Comparison of ENCODE assay signal across 20 mouse cellular contexts in the genomic region with DNA sequence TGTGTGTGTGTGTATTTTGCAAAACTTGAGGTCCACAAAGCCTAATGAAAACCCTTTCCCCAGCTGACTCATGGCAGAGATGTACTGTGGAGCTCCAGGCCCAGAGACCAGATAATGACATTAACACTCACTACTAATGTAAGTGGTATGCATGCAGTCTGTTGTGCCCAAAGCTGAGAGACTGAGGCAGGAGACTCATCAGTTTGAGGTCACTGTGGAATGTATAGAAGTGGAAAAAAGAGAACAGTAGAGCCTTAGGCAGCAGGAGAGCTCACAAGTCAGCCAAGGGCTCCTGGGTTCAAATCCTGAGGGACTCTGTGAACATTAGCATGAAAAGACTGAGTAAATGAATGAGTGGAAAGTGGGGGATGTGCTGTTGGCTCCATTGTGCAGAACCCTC. TPM values are rescaled to one million over a fixed set of nuclear protein-coding genes. Genes with fewer than 3 reads are reported as not detected.
DNase-seq lines count a peak whose midpoint lies in the region; ATAC-seq and TF ChIP-seq lines count a peak whose summit lies in the region.
"Had no signal": no experiment of that assay in that cellular context is flagged by ENCODE, and none has a peak within 500 bp of the region (broad histone marks: within the 10 kb centered on the region; RNA-seq: fewer than 3 reads in every experiment).

No protein-coding gene starts in this region.

- H3ac ChIP-seq in C2C12 (ENCODE audit: control insufficient read depth, insufficient read length, low read depth) (no peak overlapping the region), myocyte (ENCODE audit: control insufficient read depth, insufficient read length) (no peak overlapping the region)

- no peak for DNase-seq in gastrocnemius, adult 2 months
- no peak for DNase-seq in gastrocnemius, postnatal 4 days (ENCODE audit: low spot score in 2 of 2)
- peak; percentile 82 for DNase-seq in NIH3T3 (ENCODE audit: low read depth)
- DNase-seq in adrenal gland, postnatal 25 days = no peak
- DNase-seq in cerebellum, adult 2 months = no peak
- DNase-seq: adrenal gland, postnatal 10 days; B cell, adult 2 months; cerebellum, adult 18-20 months; cerebellum, postnatal 36 days; forebrain, postnatal 0 days; gastrocnemius, postnatal 25 days; heart, postnatal 36 days; kidney, adult 11 months had no signal

- ATAC-seq in hindbrain, embryonic 12.5 days (ENCODE audit: low FRiP score) = no peak
- ATAC-seq: forebrain, embryonic 13.5 days; forebrain, postnatal 0 days; hindbrain, postnatal 0 days had no signal

- H3K4me3 ChIP-seq in gastrocnemius, adult 2 months = no peak overlapping the region
- no peak overlapping the region for H3K4me3 ChIP-seq in C2C12 (ENCODE audit: insufficient read depth, poor library complexity, severe bottlenecking)
- H3K4me3 ChIP-seq in myocyte = no peak overlapping the region
- H3K4me3 ChIP-seq in hindbrain, embryonic 12.5 days = no peak overlapping the region
- no peak overlapping the region for H3K4me3 ChIP-seq in cerebellum, adult 2 months (replicated peaks; ENCODE audit: insufficient read depth, low read depth, low read length)
- H3K4me3 ChIP-seq: embryonic facial prominence, embryonic 13.5 days; forebrain, embryonic 13.5 days; heart, embryonic 13.5 days had no signal

- H3K79me2 ChIP-seq in C2C12 (ENCODE audit: control insufficient read depth, insufficient read depth) (peaks cover 28% of the 10 kb centered on the region), myocyte (ENCODE audit: control insufficient read depth, insufficient read depth) (peaks cover 20% of the 10 kb centered on the region)

- H3K9me3 ChIP-seq in hindbrain, embryonic 12.5 days (replicated peaks) = no peaks in the 10 kb centered on the region
- H3K9me3 ChIP-seq: embryonic facial prominence, embryonic 13.5 days; forebrain, embryonic 13.5 days; heart, embryonic 13.5 days had no signal

- H3K36me3 ChIP-seq in C2C12 (ENCODE audit: control insufficient read depth, insufficient read depth) = no peaks in the 10 kb centered on the region
- H3K36me3 ChIP-seq in myocyte (ENCODE audit: control insufficient read depth, insufficient read depth) = no peaks in the 10 kb centered on the region
- no peaks in the 10 kb centered on the region for H3K36me3 ChIP-seq in hindbrain, embryonic 12.5 days
- H3K36me3 ChIP-seq: embryonic facial prominence, embryonic 13.5 days; heart, embryonic 13.5 days had no signal

- 0 out of 2 replicates have a peak overlapping the region, but pooled peaks have one; percentile 8 for H3K27ac ChIP-seq in gastrocnemius, adult 2 months
- no peak overlapping the region for H3K27ac ChIP-seq in hindbrain, embryonic 12.5 days
- H3K27ac ChIP-seq in cerebellum, adult 2 months (ENCODE audit: insufficient read depth, low read length) = no peak overlapping the region
- H3K27ac ChIP-seq: embryonic facial prominence, embryonic 13.5 days; forebrain, embryonic 13.5 days; heart, embryonic 13.5 days; hindbrain, postnatal 0 days had no signal

- intact Hi-C loops in gastrocnemius, adult 2 months (cut with DNase I) = no loop called here

- H3K79me3 ChIP-seq in C2C12 (ENCODE audit: low read depth) = peaks cover 21% of the 10 kb centered on the region

- TF ChIP-seq POLR2A in myocyte (IDR thresholded peaks at IDR 0.05; ENCODE audit: insufficient read length, low read depth) = no peak
- TF ChIP-seq POLR2A in cerebellum, adult 2 months (IDR thresholded peaks at IDR 0.05; ENCODE audit: borderline replicate concordance, insufficient read depth, low read length) = no peak

- H3K27me3 ChIP-seq in C2C12 (ENCODE audit: control insufficient read depth, insufficient read depth, insufficient read length) (no peaks in the 10 kb centered on the region), myocyte (ENCODE audit: control insufficient read depth, insufficient read depth, insufficient read length) (no peaks in the 10 kb centered on the region)
- peaks cover 27% of the 10 kb centered on the region for H3K27me3 ChIP-seq in hindbrain, embryonic 12.5 days
- no peaks in the 10 kb centered on the region for H3K27me3 ChIP-seq in cerebellum, adult 2 months (ENCODE audit: control insufficient read depth, insufficient read depth, low read length)

- peak overlapping the region; percentile 4 for H3K4me2 ChIP-seq in myocyte (ENCODE audit: low read depth)
- no peak overlapping the region for H3K4me2 ChIP-seq in hindbrain, embryonic 12.5 days (replicated peaks)
- H3K4me2 ChIP-seq: embryonic facial prominence, embryonic 13.5 days; forebrain, embryonic 13.5 days; heart, embryonic 13.5 days had no signal

- H3K9ac ChIP-seq in hindbrain, embryonic 12.5 days = no peak overlapping the region
- H3K9ac ChIP-seq: forebrain, embryonic 13.5 days; forebrain, postnatal 0 days; heart, embryonic 13.5 days had no signal

- peaks cover 18% of the 10 kb centered on the region for H3K4me1 ChIP-seq in hindbrain, embryonic 12.5 days
- H3K4me1 ChIP-seq in cerebellum, adult 2 months (ENCODE audit: control insufficient read depth, insufficient read depth, low read length) = peaks cover 6% of the 10 kb centered on the region; the same call in 1 of the 2 replicates

- no peak for TF ChIP-seq CTCF in gastrocnemius, adult 2 months (IDR thresholded peaks at IDR 0.05)
- TF ChIP-seq CTCF in C2C12 (IDR thresholded peaks at IDR 0.05; ENCODE audit: control insufficient read depth, insufficient read depth, insufficient read length) = no peak
- no peak for TF ChIP-seq CTCF in cerebellum, adult 2 months (IDR thresholded peaks at IDR 0.05; ENCODE audit: borderline replicate concordance, insufficient read depth, low read depth, low read length)

TF ChIP-seq in C2C12, 6 proteins besides CTCF, POLR2A, EP300 and RAD21:
- TF ChIP-seq MYOD1 (IDR thresholded peaks at IDR 0.05; ENCODE audit: control insufficient read depth, insufficient read length, low read depth) (peak; percentile 14), FOSL1 (IDR thresholded peaks at IDR 0.05; ENCODE audit: insufficient read depth, low read length, poor library complexity, severe bottlenecking) (no peak)

TF ChIP-seq in myocyte, 11 proteins besides CTCF, POLR2A, EP300 and RAD21:
- TF ChIP-seq TCF12 (IDR thresholded peaks at IDR 0.05; ENCODE audit: insufficient read depth, poor library complexity, severe bottlenecking) (no peak), POLR2AphosphoS2 (IDR thresholded peaks at IDR 0.05; ENCODE audit: insufficient read length, low read depth) (no peak), USF1 (IDR thresholded peaks at IDR 0.05; ENCODE audit: low read depth) (no peak), MAX (IDR thresholded peaks at IDR 0.05; ENCODE audit: low read depth) (no peak), CEBPB (IDR thresholded peaks at IDR 0.05; ENCODE audit: insufficient read depth, poor library complexity, severe bottlenecking) (no peak), E2F4 (IDR thresholded peaks at IDR 0.05; ENCODE audit: insufficient read depth) (no peak), TCF3 (IDR thresholded peaks at IDR 0.05; ENCODE audit: insufficient read length, low read depth) (no peak), SRF (IDR thresholded peaks at IDR 0.05; ENCODE audit: control insufficient read depth, insufficient read length, low read depth) (no peak), MYOG (IDR thresholded peaks at IDR 0.05; ENCODE audit: control insufficient read depth in 1 of 3, insufficient read depth in 1 of 3, insufficient read length in 2 of 3, low read depth in 2 of 3) (no peak)

RNA-seq across cellular contexts. Expression of a gene that starts 2.1 kb away (rescaled TPM):
- total RNA-seq in gastrocnemius, adult 2 months (2021) = 10 to 100 TPM; 10.6 to 11.2 TPM
- total RNA-seq in gastrocnemius, postnatal 4 days (2021) = 10 to 100 TPM; 36.1 to 38.1 TPM
- 59.7 TPM for polyA plus RNA-seq in C2C12 (2012; fragmentation: generic; extraction: Trizol)
- polyA plus RNA-seq in myocyte (2012; fragmentation: generic; extraction: Trizol) = 62.0 TPM
- total RNA-seq in adrenal gland, postnatal 25 days (2021) = 26.3 and 42.6 TPM in 2 replicates
- polyA plus RNA-seq in hindbrain, embryonic 12.5 days (2016; fragmentation: Nextera tagmentation; extraction: Ambion mirVana) = 60.5 and 60.8 TPM in 2 replicates
- polyA plus RNA-seq in cerebellum, adult 2 months (2012; rRNA removed) = 53.4 and 53.7 TPM in 2 replicates

RNA-seq across cellular contexts. Expression of a gene that starts 6.4 kb away (rescaled TPM):
- 1,000 to 10,000 TPM in 1 of 2 experiments, 100 to 1,000 TPM in 1; 932 to 1,039 TPM for total RNA-seq in gastrocnemius, adult 2 months (2021)
- 1,000 to 10,000 TPM; 1,846 to 1,982 TPM for total RNA-seq in gastrocnemius, postnatal 4 days (2021)
- polyA plus RNA-seq in C2C12 (2012; fragmentation: generic; extraction: Trizol) (4,918 TPM), myocyte (2012; fragmentation: generic; extraction: Trizol) (5,695 TPM)
- 1,315 and 1,410 TPM in 2 replicates for total RNA-seq in adrenal gland, postnatal 25 days (2021)
- 2,266 and 2,767 TPM in 2 replicates for polyA plus RNA-seq in hindbrain, embryonic 12.5 days (2016; fragmentation: Nextera tagmentation; extraction: Ambion mirVana)
- 1,458 and 1,510 TPM in 2 replicates for polyA plus RNA-seq in cerebellum, adult 2 months (2012; rRNA removed)

RNA-seq across cellular contexts. Expression of a gene that starts 11.0 kb away (rescaled TPM):
- not detected for total RNA-seq in gastrocnemius, adult 2 months (2021)
- not detected for total RNA-seq in gastrocnemius, postnatal 4 days (2021)
- polyA plus RNA-seq in C2C12 (2012; fragmentation: generic; extraction: Trizol) (0.13 TPM), myocyte (2012; fragmentation: generic; extraction: Trizol) (3.0 TPM)
- total RNA-seq in adrenal gland, postnatal 25 days (2021) = 0.09 TPM in 1 of 2 replicates, not detected in the other
- polyA plus RNA-seq in hindbrain, embryonic 12.5 days (2016; fragmentation: Nextera tagmentation; extraction: Ambion mirVana) = 0.25 and 0.68 TPM in 2 replicates
- polyA plus RNA-seq in cerebellum, adult 2 months (2012; rRNA removed) = 6.7 and 6.9 TPM in 2 replicates
- total RNA-seq: gastrocnemius, postnatal 25 days; heart, postnatal 36 days had no signal

RNA-seq across cellular contexts. Expression of a gene that starts 29.8 kb away (rescaled TPM):
- 10 to 100 TPM; 65.6 to 73.1 TPM for total RNA-seq in gastrocnemius, adult 2 months (2021)
- total RNA-seq in gastrocnemius, postnatal 4 days (2021) = 10 to 100 TPM; 37.5 to 40.1 TPM
- 142 TPM for polyA plus RNA-seq in C2C12 (2012; fragmentation: generic; extraction: Trizol)
- polyA plus RNA-seq in myocyte (2012; fragmentation: generic; extraction: Trizol) = 141 TPM
- total RNA-seq in adrenal gland, postnatal 25 days (2021) = 54.6 and 57.5 TPM in 2 replicates
- 131 and 139 TPM in 2 replicates for polyA plus RNA-seq in hindbrain, embryonic 12.5 days (2016; fragmentation: Nextera tagmentation; extraction: Ambion mirVana)
- 123 and 145 TPM in 2 replicates for polyA plus RNA-seq in cerebellum, adult 2 months (2012; rRNA removed)

RNA-seq across cellular contexts. Expression of a gene that starts 40.5 kb away (rescaled TPM):
- 10 to 100 TPM; 18.1 to 21.5 TPM for total RNA-seq in gastrocnemius, adult 2 months (2021)
- total RNA-seq in gastrocnemius, postnatal 4 days (2021) = 1 to 10 TPM; 1.7 to 1.8 TPM
- 3.2 TPM for polyA plus RNA-seq in C2C12 (2012; fragmentation: generic; extraction: Trizol)
- 11.9 TPM for polyA plus RNA-seq in myocyte (2012; fragmentation: generic; extraction: Trizol)
- 2.2 and 3.3 TPM in 2 replicates for total RNA-seq in adrenal gland, postnatal 25 days (2021)
- 22.1 and 23.8 TPM in 2 replicates for polyA plus RNA-seq in hindbrain, embryonic 12.5 days (2016; fragmentation: Nextera tagmentation; extraction: Ambion mirVana)
- polyA plus RNA-seq in cerebellum, adult 2 months (2012; rRNA removed) = 19.4 and 22.1 TPM in 2 replicates
